Mouse (Mus musculus) limb, embryonic 12.5 days (tissue): ENCODE data around the gene Cables2. TPM values are rescaled to one million over a fixed set of nuclear protein-coding genes. Genes with fewer than 3 reads are reported as not detected.
A peak's percentile ranks its signal among the peaks of the same experiment; 100 is the strongest.

Experiments used
- ATAC-seq: fragments of 200-750 bp; cut with Nextera tagmentation; 2 replicates; pipeline ENCODE4 v1.8.0; 2017; ENCODE audit warnings: low read depth, moderate TSS enrichment; ENCODE audit not compliant: insufficient number of reproducible peaks, insufficient read depth, low FRiP score, low TSS enrichment
- H3K27ac ChIP-seq: fragments of 300-500 bp; sonication (generic); 2 replicates; pipeline ENCODE4 v1.5.1; 2016; ENCODE audit warnings: mild to moderate bottlenecking, moderate library complexity
- H3K27me3 ChIP-seq: fragments of 300-500 bp; sonication (generic); 2 replicates; pipeline ENCODE4 v1.6.1; 2016; ENCODE audit warnings: mild to moderate bottlenecking, moderate library complexity
- H3K36me3 ChIP-seq: fragments of 300-500 bp; sonication (generic); 2 replicates; pipeline ENCODE4 v1.6.1; 2016; ENCODE audit warnings: mild to moderate bottlenecking, moderate library complexity
- H3K4me1 ChIP-seq: fragments of 300-500 bp; sonication (generic); replicated peaks from 2 replicates; pipeline ENCODE4 v1.6.1; 2016
- H3K4me2 ChIP-seq: fragments of 300-500 bp; sonication (generic); 2 replicates; pipeline ENCODE4 v1.6.1; 2016; ENCODE audit warnings: mild to moderate bottlenecking, moderate library complexity
- H3K4me3 ChIP-seq: fragments of 300-500 bp; sonication (generic); replicated peaks from 2 replicates; pipeline ENCODE4 v1.5.1; 2016; ENCODE audit warnings: mild to moderate bottlenecking
- H3K9ac ChIP-seq: fragments of 300-500 bp; sonication (generic); replicated peaks from 2 replicates; pipeline ENCODE4 v1.6.1; 2016; ENCODE audit warnings: mild to moderate bottlenecking, moderate library complexity
- H3K9me3 ChIP-seq: fragments of 300-500 bp; sonication (generic); 2 replicates; pipeline ENCODE4 v1.6.1; 2016; ENCODE audit warnings: mild to moderate bottlenecking, moderate library complexity
- WGBS: fragments of 180-500 bp; shearing (Covaris S2); methylation state at CpG from one replicate; pipeline ENCODE4 v1.1.7; 2016; 5-methylcytosine and 5-hydroxymethylcytosine counted together
- polyA plus RNA-seq: library from polyadenylated mRNA; unstranded; fragments of >200 nt; fragmentation: Nextera tagmentation; extraction: Ambion mirVana; gene quantifications from 2 replicates; pipeline ENCODE4 v1.2.1, GENCODE M21; 2016

Cables2 gene
- polyA plus RNA-seq, 1 experiment from 2014 or later: 20.7 TPM

GRCm38 (mm10) chr2:180225044-180225761, 48.1 kb downstream of the Cables2 start:
- H3K27me3 ChIP-seq: peaks cover 60% of the 10 kb centered on the region
- H3K36me3 ChIP-seq: no peaks in the 10 kb centered on the region
- no peak overlapping the region for H3K27ac ChIP-seq
- no peak; the same call in 1 of the 2 replicates for ATAC-seq
- WGBS: under 1% methylated on average over 54 of the region's 55 CpGs
- peaks cover 47% of the 10 kb centered on the region for H3K4me1 ChIP-seq
- H3K9ac ChIP-seq: peak overlapping the region; percentile 66
- no peaks in the 10 kb centered on the region for H3K9me3 ChIP-seq
- peak overlapping the region; percentile 67 for H3K4me3 ChIP-seq
- peak overlapping the region; percentile 100 for H3K4me2 ChIP-seq

- peak overlapping the region; percentile 100 for H3K4me2 ChIP-seq
- peak overlapping the region; percentile 67 for H3K4me3 ChIP-seq
- H3K36me3 ChIP-seq: no peaks in the 10 kb centered on the region
- no peak overlapping the region for H3K27ac ChIP-seq
- peak overlapping the region; percentile 66; the same call in 1 of the 2 replicates for H3K9ac ChIP-seq
- H3K27me3 ChIP-seq: peaks cover 60% of the 10 kb centered on the region
- H3K4me1 ChIP-seq: peaks cover 47% of the 10 kb centered on the region
- no peaks in the 10 kb centered on the region for H3K9me3 ChIP-seq
- no peak for ATAC-seq
- WGBS: 3% methylated on average over 12 of the region's 13 CpGs
Observed at GRCm38 (mm10) chr2:180224647-180225043, 48.7 kb downstream of the Cables2 start.

- Histone ChIP-seq H3K27me3 (peaks cover 50% of the 10 kb centered on the region), H3K36me3 (no peaks in the 10 kb centered on the region), H3K9ac (no peak overlapping the region), H3K27ac (no peak overlapping the region), H3K4me2 (no peak overlapping the region), H3K4me1 (peaks cover 37% of the 10 kb centered on the region), H3K9me3 (no peaks in the 10 kb centered on the region), H3K4me3 (no peak overlapping the region)
- no peak for ATAC-seq
- 20% methylated on average over 6 of the region's 6 CpGs for WGBS
Observed at GRCm38 (mm10) chr2:180222250-180222649, 51.0 kb downstream of the Cables2 start.

- Histone ChIP-seq H3K9me3 (no peaks in the 10 kb centered on the region), H3K4me1 (peaks cover 28% of the 10 kb centered on the region), H3K4me2 (no peak overlapping the region), H3K27me3 (peaks cover 39% of the 10 kb centered on the region), H3K9ac (no peak overlapping the region), H3K27ac (no peak overlapping the region), H3K36me3 (no peaks in the 10 kb centered on the region), H3K4me3 (no peak overlapping the region)
- ATAC-seq: no peak
- WGBS: 93% methylated on average over 9 of the region's 9 CpGs
Observed at GRCm38 (mm10) chr2:180221051-180221450, 52.2 kb downstream of the Cables2 start.

GRCm38 (mm10) chr2:180220165-180220564, 53.1 kb downstream of the Cables2 start:
- Histone ChIP-seq H3K4me2 (no peak overlapping the region), H3K27ac (no peak overlapping the region), H3K9ac (no peak overlapping the region), H3K4me1 (peaks cover 20% of the 10 kb centered on the region), H3K9me3 (no peaks in the 10 kb centered on the region), H3K4me3 (no peak overlapping the region), H3K36me3 (no peaks in the 10 kb centered on the region), H3K27me3 (peaks cover 30% of the 10 kb centered on the region)
- WGBS: 73% methylated on average over 9 of the region's 9 CpGs
- ATAC-seq: no peak

GRCm38 (mm10) chr2:180219145-180219943, 54.0 kb downstream of the Cables2 start:
- H3K36me3 ChIP-seq: no peaks in the 10 kb centered on the region
- H3K27ac ChIP-seq: peak overlapping the region; percentile 66
- H3K9ac ChIP-seq: no peak overlapping the region
- no peaks in the 10 kb centered on the region for H3K9me3 ChIP-seq
- no peak for ATAC-seq
- H3K27me3 ChIP-seq: peaks cover 22% of the 10 kb centered on the region
- H3K4me1 ChIP-seq: peaks cover 21% of the 10 kb centered on the region
- 81% methylated on average over 15 of the region's 15 CpGs for WGBS
- H3K4me2 ChIP-seq: no peak overlapping the region
- no peak overlapping the region for H3K4me3 ChIP-seq

- Histone ChIP-seq H3K4me2 (no peak overlapping the region), H3K9me3 (no peaks in the 10 kb centered on the region), H3K9ac (no peak overlapping the region), H3K4me1 (peaks cover 21% of the 10 kb centered on the region), H3K27me3 (peaks cover 15% of the 10 kb centered on the region), H3K4me3 (no peak overlapping the region), H3K27ac (peak overlapping the region; percentile 66), H3K36me3 (no peaks in the 10 kb centered on the region)
- ATAC-seq: no peak
- 35% methylated on average over 5 of the region's 5 CpGs for WGBS
Observed at GRCm38 (mm10) chr2:180218677-180219076, 54.6 kb downstream of the Cables2 start.

GRCm38 (mm10) chr2:180218241-180218640, 55.1 kb downstream of the Cables2 start:
- Histone ChIP-seq H3K27me3 (peaks cover 11% of the 10 kb centered on the region), H3K4me3 (no peak overlapping the region), H3K9me3 (no peaks in the 10 kb centered on the region), H3K4me1 (peaks cover 21% of the 10 kb centered on the region), H3K27ac (no peak overlapping the region), H3K4me2 (no peak overlapping the region), H3K36me3 (no peaks in the 10 kb centered on the region), H3K9ac (no peak overlapping the region)
- no peak for ATAC-seq
- 70% methylated on average over 3 of the region's 3 CpGs for WGBS

- Histone ChIP-seq H3K4me3 (no peak overlapping the region), H3K4me1 (peaks cover 19% of the 10 kb centered on the region), H3K36me3 (no peaks in the 10 kb centered on the region), H3K4me2 (no peak overlapping the region), H3K9ac (no peak overlapping the region), H3K27ac (no peak overlapping the region), H3K9me3 (no peaks in the 10 kb centered on the region), H3K27me3 (0 out of 2 replicates have a peak, but pooled peaks cover 4% of the 10 kb centered on the region)
- 94% methylated on average over 8 of the region's 8 CpGs for WGBS
- no peak for ATAC-seq
Observed at GRCm38 (mm10) chr2:180217587-180217986, 55.7 kb downstream of the Cables2 start.

GRCm38 (mm10) chr2:180216921-180217320, 56.4 kb downstream of the Cables2 start:
- no peaks in the 10 kb centered on the region for H3K27me3 ChIP-seq
- 57% methylated on average over 4 of the region's 5 CpGs for WGBS
- peaks cover 13% of the 10 kb centered on the region; the same call in 1 of the 2 replicates for H3K4me1 ChIP-seq
- no peak overlapping the region for H3K27ac ChIP-seq
- ATAC-seq: no peak
- no peaks in the 10 kb centered on the region for H3K36me3 ChIP-seq
- H3K9me3 ChIP-seq: peaks cover 3% of the 10 kb centered on the region; the same call in 1 of the 2 replicates
- H3K4me2 ChIP-seq: no peak overlapping the region
- no peak overlapping the region for H3K4me3 ChIP-seq
- no peak overlapping the region for H3K9ac ChIP-seq

- no peak overlapping the region for H3K9ac ChIP-seq
- peaks cover 3% of the 10 kb centered on the region; the same call in 1 of the 2 replicates for H3K9me3 ChIP-seq
- no peak overlapping the region for H3K4me2 ChIP-seq
- no peaks in the 10 kb centered on the region for H3K36me3 ChIP-seq
- H3K4me3 ChIP-seq: no peak overlapping the region
- H3K27me3 ChIP-seq: no peaks in the 10 kb centered on the region
- WGBS: 79% methylated on average over 6 of the region's 6 CpGs
- ATAC-seq: no peak
- H3K27ac ChIP-seq: no peak overlapping the region
- peaks cover 13% of the 10 kb centered on the region; the same call in 1 of the 2 replicates for H3K4me1 ChIP-seq
Observed at GRCm38 (mm10) chr2:180215951-180216350, 57.3 kb downstream of the Cables2 start.
